Mouse (Mus musculus): ENCODE measurements around the gene Plxdc1. TPM values are rescaled to one million over a fixed set of nuclear protein-coding genes. Genes with fewer than 3 reads are reported as not detected.

The Plxdc1 gene
- polyA plus RNA-seq, 1 experiment from 2014 or later: 1.8 TPM

- Histone ChIP-seq H3K4me2 (no peak overlapping the region), H3K27ac (no peak overlapping the region), H3K27me3 (replicated peaks) (no peaks in the 10 kb centered on the region), H3K9ac (no peak overlapping the region), H3K36me3 (replicated peaks) (no peaks in the 10 kb centered on the region), H3K4me1 (no peaks in the 10 kb centered on the region), H3K4me3 (no peak overlapping the region), H3K9me3 (no peaks in the 10 kb centered on the region)
- no peak for ATAC-seq (replicated peaks)
- WGBS: 93% methylated on average over 2 of the region's 2 CpGs
These were observed 100.8 kb downstream of the Plxdc1 start for GRCm38 (mm10) chr11:97885296-97885915.

- peak overlapping the region; percentile 41; the same call in 1 of the 2 replicates for H3K9ac ChIP-seq
- H3K9me3 ChIP-seq: no peaks in the 10 kb centered on the region
- ATAC-seq (replicated peaks): no peak
- peak overlapping the region; percentile 66 for H3K4me3 ChIP-seq
- WGBS: 28% methylated on average over 7 of the region's 7 CpGs
- no peaks in the 10 kb centered on the region for H3K4me1 ChIP-seq
- H3K36me3 ChIP-seq (replicated peaks): no peaks in the 10 kb centered on the region
- H3K4me2 ChIP-seq: peak overlapping the region; percentile 73
- peak overlapping the region; percentile 90 for H3K27ac ChIP-seq
- no peaks in the 10 kb centered on the region for H3K27me3 ChIP-seq (replicated peaks)
These were observed 101.6 kb downstream of the Plxdc1 start for GRCm38 (mm10) chr11:97884601-97885185.

GRCm38 (mm10) chr11:97883918-97884600 is 102.2 kb downstream of the Plxdc1 start, which contains the start of gene Fbxo47:
Gene Fbxo47 (minus strand): TSS chr11:97884154.
- ATAC-seq (replicated peaks): peak; percentile 96
- Histone ChIP-seq H3K4me1 (no peaks in the 10 kb centered on the region), H3K4me2 (peak within 1 kb of the TSS; percentile 73), H3K27me3 (replicated peaks) (no peaks in the 10 kb centered on the region), H3K9ac (peak within 1 kb of the TSS; percentile 46), H3K4me3 (peak within 1 kb of the TSS; percentile 66), H3K36me3 (replicated peaks) (no peaks in the 10 kb centered on the region), H3K27ac (peak within 1 kb of the TSS; percentile 90), H3K9me3 (no peaks in the 10 kb centered on the region)
- under 1% methylated on average over 37 of the region's 37 CpGs for WGBS

GRCm38 (mm10) chr11:97883542-97883917 is 102.7 kb downstream of the Plxdc1 start:
- Histone ChIP-seq H3K4me1 (no peaks in the 10 kb centered on the region), H3K9me3 (no peaks in the 10 kb centered on the region), H3K27me3 (replicated peaks) (no peaks in the 10 kb centered on the region), H3K27ac (peak overlapping the region; percentile 90), H3K36me3 (replicated peaks) (no peaks in the 10 kb centered on the region), H3K4me2 (peak overlapping the region; percentile 73), H3K4me3 (peak overlapping the region; percentile 66), H3K9ac (peak overlapping the region; percentile 46)
- peak; percentile 57 for ATAC-seq (replicated peaks)
- 3% methylated on average over 26 of the region's 26 CpGs for WGBS

- no peak for ATAC-seq (replicated peaks)
- no peaks in the 10 kb centered on the region for H3K27me3 ChIP-seq (replicated peaks)
- no peaks in the 10 kb centered on the region for H3K9me3 ChIP-seq
- no peak overlapping the region for H3K9ac ChIP-seq
- no peaks in the 10 kb centered on the region for H3K4me1 ChIP-seq
- H3K4me3 ChIP-seq: no peak overlapping the region
- no peak overlapping the region for H3K27ac ChIP-seq
- 95% methylated on average over 4 of the region's 4 CpGs for WGBS
- H3K4me2 ChIP-seq: no peak overlapping the region
- H3K36me3 ChIP-seq (replicated peaks): no peaks in the 10 kb centered on the region
These were observed 105.9 kb downstream of the Plxdc1 start for GRCm38 (mm10) chr11:97880362-97880761.

- 84% methylated on average over 2 of the region's 2 CpGs for WGBS
- Histone ChIP-seq H3K36me3 (replicated peaks) (no peaks in the 10 kb centered on the region), H3K27me3 (replicated peaks) (no peaks in the 10 kb centered on the region), H3K27ac (no peak overlapping the region), H3K9me3 (no peaks in the 10 kb centered on the region), H3K9ac (no peak overlapping the region), H3K4me3 (no peak overlapping the region), H3K4me1 (no peaks in the 10 kb centered on the region), H3K4me2 (no peak overlapping the region)
- ATAC-seq (replicated peaks): no peak
These were observed 108.9 kb downstream of the Plxdc1 start for GRCm38 (mm10) chr11:97877341-97877740.

- Histone ChIP-seq H3K9ac (no peak overlapping the region), H3K36me3 (replicated peaks) (no peaks in the 10 kb centered on the region), H3K27me3 (replicated peaks) (no peaks in the 10 kb centered on the region), H3K27ac (no peak overlapping the region), H3K9me3 (no peaks in the 10 kb centered on the region), H3K4me3 (no peak overlapping the region), H3K4me1 (no peaks in the 10 kb centered on the region), H3K4me2 (no peak overlapping the region)
- no peak for ATAC-seq (replicated peaks)
- WGBS: 93% methylated on average over 1 of the region's 1 CpGs
These were observed 111.8 kb downstream of the Plxdc1 start for GRCm38 (mm10) chr11:97874396-97874795.

Small RNAs within 50 kb of the gene (microRNA-seq; reads per million reads assigned to microRNA genes)
- not detected for gene Gm22461
- not detected for gene Gm27597

Other genes starting within 250 kb of the Plxdc1 start
- gene Pip4k2b, start 241.7 kb downstream of the Plxdc1 start, polyA plus RNA-seq (2015; fragmentation: Nextera tagmentation; extraction: Ambion mirVana): 4.3 and 4.9 TPM in 2 replicates
- gene Cwc25, start 219.9 kb downstream of the Plxdc1 start, polyA plus RNA-seq (2015; fragmentation: Nextera tagmentation; extraction: Ambion mirVana): 16.2 and 17.6 TPM in 2 replicates
- 0.50 and 1.1 TPM in 2 replicates for gene 1700001P01Rik, start 210.5 kb downstream of the Plxdc1 start, polyA plus RNA-seq (2015; fragmentation: Nextera tagmentation; extraction: Ambion mirVana)
- 259 and 277 TPM in 2 replicates for gene Rpl23, start 204.0 kb downstream of the Plxdc1 start, polyA plus RNA-seq (2015; fragmentation: Nextera tagmentation; extraction: Ambion mirVana)
- 198 and 199 TPM in 2 replicates for gene Lasp1, start 187.4 kb downstream of the Plxdc1 start, polyA plus RNA-seq (2015; fragmentation: Nextera tagmentation; extraction: Ambion mirVana)
- gene B230217C12Rik, start 145.7 kb downstream of the Plxdc1 start, polyA plus RNA-seq (2015; fragmentation: Nextera tagmentation; extraction: Ambion mirVana): 33.3 and 33.8 TPM in 2 replicates
- 0.57 and 0.70 TPM in 2 replicates for gene Fbxo47, start 102.3 kb downstream of the Plxdc1 start, polyA plus RNA-seq (2015; fragmentation: Nextera tagmentation; extraction: Ambion mirVana)
- 9.5 and 10.8 TPM in 2 replicates for gene Arl5c, start 9.7 kb upstream of the Plxdc1 start, polyA plus RNA-seq (2015; fragmentation: Nextera tagmentation; extraction: Ambion mirVana)
- gene Cacnb1, start 36.6 kb upstream of the Plxdc1 start, polyA plus RNA-seq (2015; fragmentation: Nextera tagmentation; extraction: Ambion mirVana): 72.0 and 75.2 TPM in 2 replicates
- 622 and 634 TPM in 2 replicates for gene Rpl19, start 40.3 kb upstream of the Plxdc1 start, polyA plus RNA-seq (2015; fragmentation: Nextera tagmentation; extraction: Ambion mirVana)
- 2.6 and 3.9 TPM in 2 replicates for gene Stac2, start 67.0 kb upstream of the Plxdc1 start, polyA plus RNA-seq (2015; fragmentation: Nextera tagmentation; extraction: Ambion mirVana)
- 32.8 and 33.2 TPM in 2 replicates for gene Fbxl20, start 164.0 kb upstream of the Plxdc1 start, polyA plus RNA-seq (2015; fragmentation: Nextera tagmentation; extraction: Ambion mirVana)
- 57.4 and 57.8 TPM in 2 replicates for gene Med1, start 206.8 kb upstream of the Plxdc1 start, polyA plus RNA-seq (2015; fragmentation: Nextera tagmentation; extraction: Ambion mirVana)
- 9.5 and 9.7 TPM in 2 replicates for gene Cdk12, start 216.6 kb upstream of the Plxdc1 start, polyA plus RNA-seq (2015; fragmentation: Nextera tagmentation; extraction: Ambion mirVana)